Mouse (Mus musculus): ENCODE measurements around the gene Kcnt2. TPM values are rescaled to one million over a fixed set of nuclear protein-coding genes. Genes with fewer than 3 reads are reported as not detected.

Kcnt2 gene
- polyA plus RNA-seq, 1 experiment from 2014 or later = 0.85 TPM

- H3K4me3 ChIP-seq (replicated peaks) = no peak overlapping the region
- no peaks in the 10 kb centered on the region for H3K36me3 ChIP-seq
- no peak overlapping the region for H3K4me2 ChIP-seq (replicated peaks)
- no peak overlapping the region for H3K9ac ChIP-seq
- 57% methylated on average over 2 of the region's 2 CpGs for WGBS
- ATAC-seq (ENCODE audit: insufficient number of reproducible peaks, low FRiP score, low TSS enrichment, low read depth) = no peak
- no peaks in the 10 kb centered on the region for H3K27me3 ChIP-seq
- no peak overlapping the region for H3K27ac ChIP-seq (replicated peaks)
- H3K9me3 ChIP-seq (replicated peaks) = no peaks in the 10 kb centered on the region
- H3K4me1 ChIP-seq = no peaks in the 10 kb centered on the region
Observed at GRCm38 (mm10) chr1:140378791-140379190, 132.8 kb downstream of the Kcnt2 start.

- Histone ChIP-seq H3K4me3 (replicated peaks) (no peak overlapping the region), H3K36me3 (no peaks in the 10 kb centered on the region), H3K27ac (replicated peaks) (no peak overlapping the region), H3K27me3 (no peaks in the 10 kb centered on the region), H3K9ac (no peak overlapping the region), H3K9me3 (replicated peaks) (no peaks in the 10 kb centered on the region), H3K4me2 (replicated peaks) (no peak overlapping the region), H3K4me1 (no peaks in the 10 kb centered on the region)
- ATAC-seq (ENCODE audit: insufficient number of reproducible peaks, low FRiP score, low TSS enrichment, low read depth) = no peak
- WGBS = 58% methylated on average over 2 of the region's 2 CpGs
Observed at GRCm38 (mm10) chr1:140379526-140379925, 133.6 kb downstream of the Kcnt2 start.

- Histone ChIP-seq H3K4me1 (no peaks in the 10 kb centered on the region), H3K4me3 (replicated peaks) (no peak overlapping the region), H3K36me3 (no peaks in the 10 kb centered on the region), H3K4me2 (replicated peaks) (no peak overlapping the region), H3K27me3 (no peaks in the 10 kb centered on the region), H3K9ac (no peak overlapping the region), H3K9me3 (replicated peaks) (no peaks in the 10 kb centered on the region), H3K27ac (replicated peaks) (no peak overlapping the region)
- ATAC-seq (ENCODE audit: insufficient number of reproducible peaks, low FRiP score, low TSS enrichment, low read depth) = no peak
- WGBS = 85% methylated on average over 3 of the region's 3 CpGs
Observed at GRCm38 (mm10) chr1:140381093-140381492, 135.1 kb downstream of the Kcnt2 start.

GRCm38 (mm10) chr1:140390301-140390700 lies 144.3 kb downstream of the Kcnt2 start:
- no peak overlapping the region for H3K4me3 ChIP-seq (replicated peaks)
- no peak for ATAC-seq (ENCODE audit: insufficient number of reproducible peaks, low FRiP score, low TSS enrichment, low read depth)
- 80% methylated on average over 4 of the region's 4 CpGs for WGBS
- H3K4me2 ChIP-seq (replicated peaks) = no peak overlapping the region
- H3K36me3 ChIP-seq = no peaks in the 10 kb centered on the region
- H3K9me3 ChIP-seq (replicated peaks) = no peaks in the 10 kb centered on the region
- H3K27ac ChIP-seq (replicated peaks) = no peak overlapping the region
- no peaks in the 10 kb centered on the region for H3K27me3 ChIP-seq
- no peak overlapping the region for H3K9ac ChIP-seq
- H3K4me1 ChIP-seq = no peaks in the 10 kb centered on the region

- Histone ChIP-seq H3K9ac (no peak overlapping the region; the same call in 1 of the 2 replicates), H3K4me3 (replicated peaks) (no peak overlapping the region), H3K4me1 (no peaks in the 10 kb centered on the region), H3K4me2 (replicated peaks) (no peak overlapping the region), H3K27me3 (no peaks in the 10 kb centered on the region), H3K27ac (replicated peaks) (no peak overlapping the region), H3K9me3 (replicated peaks) (no peaks in the 10 kb centered on the region), H3K36me3 (no peaks in the 10 kb centered on the region)
- no peak for ATAC-seq (ENCODE audit: insufficient number of reproducible peaks, low FRiP score, low TSS enrichment, low read depth)
Observed at GRCm38 (mm10) chr1:140397756-140398155, 151.8 kb downstream of the Kcnt2 start.

GRCm38 (mm10) chr1:140406631-140407288 lies 160.8 kb downstream of the Kcnt2 start:
- no peak overlapping the region for H3K9ac ChIP-seq
- H3K36me3 ChIP-seq = no peaks in the 10 kb centered on the region
- 79% methylated on average over 4 of the region's 4 CpGs for WGBS
- no peaks in the 10 kb centered on the region for H3K27me3 ChIP-seq
- H3K27ac ChIP-seq (replicated peaks) = no peak overlapping the region
- H3K9me3 ChIP-seq (replicated peaks) = no peaks in the 10 kb centered on the region
- no peak overlapping the region for H3K4me2 ChIP-seq (replicated peaks)
- H3K4me3 ChIP-seq (replicated peaks) = no peak overlapping the region
- H3K4me1 ChIP-seq = no peaks in the 10 kb centered on the region
- no peak for ATAC-seq (ENCODE audit: insufficient number of reproducible peaks, low FRiP score, low TSS enrichment, low read depth)

GRCm38 (mm10) chr1:140415761-140416160 lies 169.8 kb downstream of the Kcnt2 start:
- H3K9me3 ChIP-seq (replicated peaks) = no peaks in the 10 kb centered on the region
- H3K27me3 ChIP-seq = no peaks in the 10 kb centered on the region
- no peak overlapping the region for H3K27ac ChIP-seq (replicated peaks)
- no peaks in the 10 kb centered on the region for H3K4me1 ChIP-seq
- H3K36me3 ChIP-seq = no peaks in the 10 kb centered on the region
- 49% methylated on average over 1 of the region's 1 CpGs for WGBS
- ATAC-seq (ENCODE audit: insufficient number of reproducible peaks, low FRiP score, low TSS enrichment, low read depth) = no peak
- H3K4me3 ChIP-seq (replicated peaks) = no peak overlapping the region
- no peak overlapping the region for H3K9ac ChIP-seq
- no peak overlapping the region for H3K4me2 ChIP-seq (replicated peaks)

GRCm38 (mm10) chr1:140422954-140423353 lies 177.0 kb downstream of the Kcnt2 start:
- no peak for ATAC-seq (ENCODE audit: insufficient number of reproducible peaks, low FRiP score, low TSS enrichment, low read depth)
- Histone ChIP-seq H3K4me3 (replicated peaks) (no peak overlapping the region), H3K36me3 (no peaks in the 10 kb centered on the region), H3K9me3 (replicated peaks) (no peaks in the 10 kb centered on the region), H3K4me2 (replicated peaks) (no peak overlapping the region), H3K27me3 (no peaks in the 10 kb centered on the region), H3K9ac (no peak overlapping the region), H3K27ac (replicated peaks) (no peak overlapping the region), H3K4me1 (no peaks in the 10 kb centered on the region)

- ATAC-seq (ENCODE audit: insufficient number of reproducible peaks, low FRiP score, low TSS enrichment, low read depth) = no peak
- WGBS = 34% methylated on average over 2 of the region's 2 CpGs
- Histone ChIP-seq H3K4me2 (replicated peaks) (no peak overlapping the region), H3K4me1 (no peaks in the 10 kb centered on the region), H3K36me3 (no peaks in the 10 kb centered on the region), H3K9ac (no peak overlapping the region), H3K4me3 (replicated peaks) (no peak overlapping the region), H3K27me3 (no peaks in the 10 kb centered on the region), H3K9me3 (replicated peaks) (no peaks in the 10 kb centered on the region), H3K27ac (replicated peaks) (no peak overlapping the region)
Observed at GRCm38 (mm10) chr1:140429284-140429850, 183.4 kb downstream of the Kcnt2 start.

- no peak for ATAC-seq (ENCODE audit: insufficient number of reproducible peaks, low FRiP score, low TSS enrichment, low read depth)
- no peak overlapping the region for H3K9ac ChIP-seq
- no peaks in the 10 kb centered on the region for H3K9me3 ChIP-seq (replicated peaks)
- no peaks in the 10 kb centered on the region for H3K27me3 ChIP-seq
- 48% methylated on average over 1 of the region's 1 CpGs for WGBS
- no peak overlapping the region for H3K4me3 ChIP-seq (replicated peaks)
- H3K4me2 ChIP-seq (replicated peaks) = no peak overlapping the region
- H3K36me3 ChIP-seq = no peaks in the 10 kb centered on the region
- H3K27ac ChIP-seq (replicated peaks) = no peak overlapping the region
- H3K4me1 ChIP-seq = no peaks in the 10 kb centered on the region
Observed at GRCm38 (mm10) chr1:140432039-140432438, 186.1 kb downstream of the Kcnt2 start.

GRCm38 (mm10) chr1:140434791-140435190 lies 188.8 kb downstream of the Kcnt2 start:
- Histone ChIP-seq H3K9ac (no peak overlapping the region), H3K4me1 (no peaks in the 10 kb centered on the region), H3K9me3 (replicated peaks) (no peaks in the 10 kb centered on the region), H3K27ac (replicated peaks) (no peak overlapping the region), H3K36me3 (no peaks in the 10 kb centered on the region), H3K27me3 (no peaks in the 10 kb centered on the region), H3K4me3 (replicated peaks) (no peak overlapping the region), H3K4me2 (replicated peaks) (no peak overlapping the region)
- 72% methylated on average over 2 of the region's 2 CpGs for WGBS
- no peak for ATAC-seq (ENCODE audit: insufficient number of reproducible peaks, low FRiP score, low TSS enrichment, low read depth)

GRCm38 (mm10) chr1:140438176-140438575 lies 192.2 kb downstream of the Kcnt2 start:
- no peak for ATAC-seq (ENCODE audit: insufficient number of reproducible peaks, low FRiP score, low TSS enrichment, low read depth)

More at GRCm38 (mm10) chr1:140438176-140438575, 192.2 kb downstream of the Kcnt2 start:
- no peak overlapping the region for H3K27ac ChIP-seq (replicated peaks)
- H3K4me1 ChIP-seq = no peaks in the 10 kb centered on the region
- no peak overlapping the region for H3K4me2 ChIP-seq (replicated peaks)
- H3K36me3 ChIP-seq = no peaks in the 10 kb centered on the region
- WGBS = 57% methylated on average over 5 of the region's 5 CpGs
- H3K4me3 ChIP-seq (replicated peaks) = no peak overlapping the region
- H3K9ac ChIP-seq = no peak overlapping the region
- no peaks in the 10 kb centered on the region for H3K9me3 ChIP-seq (replicated peaks)
- no peaks in the 10 kb centered on the region for H3K27me3 ChIP-seq

All from embryonic facial prominence, embryonic 15.5 days (tissue).